Mouse (Mus musculus): Measurements from ENCODE around the gene Btnl6. TPM values are rescaled to one million over a fixed set of nuclear protein-coding genes. Genes with fewer than 3 reads are reported as not detected.
"Not testable (repeated sequence)": the region's sequence is repeated elsewhere in the genome, so short reads cannot be mapped to it uniquely, and the experiment has no call there.

The Btnl6 gene
- polyA plus RNA-seq, 1 experiment = 0.53 TPM

DNA sequence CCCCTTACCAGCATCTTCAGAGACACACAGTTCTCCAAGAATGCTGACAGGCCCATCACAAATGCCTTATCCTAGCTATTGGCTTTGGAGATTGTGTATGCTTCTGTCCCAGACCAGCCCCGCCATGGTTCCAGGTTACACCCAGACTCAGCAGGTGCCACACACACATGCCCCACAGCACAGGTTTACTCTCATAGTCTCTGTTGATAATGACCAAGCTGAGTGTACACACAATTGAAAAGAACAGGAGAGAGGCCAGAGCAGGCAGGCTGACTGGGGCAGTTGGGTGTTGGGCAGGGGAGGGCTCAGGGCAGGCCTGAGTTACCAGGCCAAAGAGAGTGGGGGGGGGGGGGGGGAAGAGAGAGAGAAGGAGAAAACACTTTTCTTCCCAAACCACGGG lies 40.7 kb downstream of the Btnl6 start:
- Histone ChIP-seq H3K4me1 (replicated peaks; ENCODE audit: control insufficient read depth, insufficient read depth, low read length) (no peaks in the 10 kb centered on the region), H3K27ac (ENCODE audit: control insufficient read depth, insufficient read depth, low read length) (no peak overlapping the region), H3K27me3 (ENCODE audit: control insufficient read depth, insufficient read depth, low read length) (no peaks in the 10 kb centered on the region), H3K36me3 (ENCODE audit: control insufficient read depth, insufficient read depth, low read length) (no peaks in the 10 kb centered on the region), H3K4me3 (ENCODE audit: control insufficient read depth, insufficient read depth, low read length) (no peak overlapping the region)
- TF ChIP-seq CTCF (IDR thresholded peaks at IDR 0.05; ENCODE audit: borderline replicate concordance, control insufficient read depth, extremely low read depth, insufficient read depth, low read length, poor library complexity) = no peak
- TF ChIP-seq POLR2A (IDR thresholded peaks at IDR 0.05; ENCODE audit: control insufficient read depth, extremely low read depth, insufficient read depth, low read length, poor library complexity) = no peak
- DNase-seq = no peak
- 96% methylated on average over 1 of the region's 2 CpGs for WGBS

DNA sequence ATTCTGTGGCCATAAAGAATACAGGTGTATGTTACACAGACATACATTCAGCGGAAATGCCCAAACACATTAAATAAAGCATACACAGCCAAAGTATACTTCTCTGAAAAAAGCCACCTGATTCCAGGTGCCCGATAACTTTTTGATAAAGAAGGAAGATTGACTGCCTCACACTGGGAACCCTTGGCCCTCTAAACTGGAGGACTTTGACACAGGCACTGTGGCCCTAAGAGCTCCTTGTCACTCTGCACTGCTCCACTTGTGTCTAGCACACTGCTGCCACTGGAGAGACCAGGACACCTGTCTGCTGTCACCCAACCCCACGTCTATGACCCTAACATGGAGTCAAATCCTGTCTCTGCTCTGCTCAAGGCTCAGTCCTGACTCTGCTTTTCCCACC lies 42.1 kb downstream of the Btnl6 start:
- Histone ChIP-seq H3K4me3 (ENCODE audit: control insufficient read depth, insufficient read depth, low read length) (no peak overlapping the region), H3K4me1 (replicated peaks; ENCODE audit: control insufficient read depth, insufficient read depth, low read length) (no peaks in the 10 kb centered on the region), H3K36me3 (ENCODE audit: control insufficient read depth, insufficient read depth, low read length) (no peaks in the 10 kb centered on the region), H3K27ac (ENCODE audit: control insufficient read depth, insufficient read depth, low read length) (no peak overlapping the region), H3K27me3 (ENCODE audit: control insufficient read depth, insufficient read depth, low read length) (no peaks in the 10 kb centered on the region; the same call in 1 of the 2 replicates)
- WGBS = 84% methylated on average over 3 of the region's 3 CpGs
- TF ChIP-seq CTCF (IDR thresholded peaks at IDR 0.05; ENCODE audit: borderline replicate concordance, control insufficient read depth, extremely low read depth, insufficient read depth, low read length, poor library complexity) (no peak), POLR2A (IDR thresholded peaks at IDR 0.05; ENCODE audit: control insufficient read depth, extremely low read depth, insufficient read depth, low read length, poor library complexity) (no peak)
- no peak for DNase-seq

GRCm38 (mm10) chr17:34470491-34470890 lies 46.7 kb downstream of the Btnl6 start:
- H3K27ac ChIP-seq (ENCODE audit: control insufficient read depth, insufficient read depth, low read length) = no peak overlapping the region
- WGBS = 4% methylated on average over 2 of the region's 2 CpGs
- no peak overlapping the region for H3K4me3 ChIP-seq (ENCODE audit: control insufficient read depth, insufficient read depth, low read length)
- TF ChIP-seq CTCF (IDR thresholded peaks at IDR 0.05; ENCODE audit: borderline replicate concordance, control insufficient read depth, extremely low read depth, insufficient read depth, low read length, poor library complexity) (no peak), POLR2A (IDR thresholded peaks at IDR 0.05; ENCODE audit: control insufficient read depth, extremely low read depth, insufficient read depth, low read length, poor library complexity) (no peak)
- H3K4me1 ChIP-seq (replicated peaks; ENCODE audit: control insufficient read depth, insufficient read depth, low read length) = no peaks in the 10 kb centered on the region
- no peaks in the 10 kb centered on the region for H3K36me3 ChIP-seq (ENCODE audit: control insufficient read depth, insufficient read depth, low read length)
- no peaks in the 10 kb centered on the region; the same call in 1 of the 2 replicates for H3K27me3 ChIP-seq (ENCODE audit: control insufficient read depth, insufficient read depth, low read length)
- DNase-seq = no peak

DNA sequence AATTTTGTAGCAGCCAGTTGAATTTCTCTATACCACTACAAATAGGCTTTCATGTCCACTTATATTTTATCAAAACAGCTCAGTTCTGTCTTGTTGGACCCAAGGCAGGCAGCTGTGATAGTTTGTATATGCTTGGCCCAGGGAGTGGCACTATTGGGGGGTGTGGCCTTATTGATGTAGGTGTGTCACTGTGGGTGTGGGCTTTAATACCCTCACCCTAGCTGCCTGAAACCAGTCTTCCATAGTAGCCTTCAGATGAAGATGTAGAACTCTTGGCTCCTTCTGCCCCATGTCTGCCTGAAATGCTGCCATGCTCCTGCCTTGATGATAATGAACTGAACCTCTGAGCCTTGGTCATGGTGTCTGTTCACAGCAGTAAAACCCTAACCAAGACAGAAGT lies 51.2 kb downstream of the Btnl6 start:
- not testable (repeated sequence) for H3K4me1 ChIP-seq (replicated peaks; ENCODE audit: control insufficient read depth, insufficient read depth, low read length); H3K36me3 ChIP-seq (ENCODE audit: control insufficient read depth, insufficient read depth, low read length); DNase-seq; H3K27ac ChIP-seq (ENCODE audit: control insufficient read depth, insufficient read depth, low read length); H3K27me3 ChIP-seq (ENCODE audit: control insufficient read depth, insufficient read depth, low read length); H3K4me3 ChIP-seq (ENCODE audit: control insufficient read depth, insufficient read depth, low read length)

DNA sequence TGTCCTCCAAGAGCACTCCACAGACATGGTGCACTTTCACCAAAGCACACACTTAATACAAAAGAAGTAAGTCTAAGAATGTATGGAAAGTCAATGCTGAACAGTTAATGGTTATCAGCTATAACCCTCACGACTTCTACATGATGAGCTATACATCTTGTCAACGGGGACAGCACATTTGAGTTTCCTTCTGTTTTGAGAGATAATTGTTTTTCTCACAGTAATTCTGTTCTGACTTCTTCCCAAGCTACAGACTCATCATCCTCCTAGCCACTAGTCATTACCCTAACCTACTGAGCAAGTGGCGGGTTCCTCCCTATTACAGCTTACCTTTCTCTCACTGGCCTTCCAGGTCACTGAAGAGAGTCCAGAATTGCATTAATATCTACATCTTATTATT lies 57.9 kb downstream of the Btnl6 start:
- Histone ChIP-seq H3K27me3 (ENCODE audit: control insufficient read depth, insufficient read depth, low read length) (no peaks in the 10 kb centered on the region), H3K27ac (ENCODE audit: control insufficient read depth, insufficient read depth, low read length) (no peak overlapping the region), H3K36me3 (ENCODE audit: control insufficient read depth, insufficient read depth, low read length) (no peaks in the 10 kb centered on the region), H3K4me1 (replicated peaks; ENCODE audit: control insufficient read depth, insufficient read depth, low read length) (no peaks in the 10 kb centered on the region), H3K4me3 (ENCODE audit: control insufficient read depth, insufficient read depth, low read length) (no peak overlapping the region)
- WGBS = 89% methylated on average over 3 of the region's 3 CpGs
- TF ChIP-seq POLR2A (IDR thresholded peaks at IDR 0.05; ENCODE audit: control insufficient read depth, extremely low read depth, insufficient read depth, low read length, poor library complexity) (no peak), CTCF (IDR thresholded peaks at IDR 0.05; ENCODE audit: borderline replicate concordance, control insufficient read depth, extremely low read depth, insufficient read depth, low read length, poor library complexity) (no peak)
- no peak for DNase-seq

Other genes starting within 250 kb of the Btnl6 start
- 1,027 and 1,363 TPM in 2 replicates for gene H2-Aa, start 229.5 kb downstream of the Btnl6 start, polyA plus RNA-seq (2012; rRNA removed)
- 492 and 666 TPM in 2 replicates for gene H2-Eb1, start 211.5 kb downstream of the Btnl6 start, polyA plus RNA-seq (2012; rRNA removed)
- 7.6 and 10.0 TPM in 2 replicates for gene H2-Eb2, start 191.7 kb downstream of the Btnl6 start, polyA plus RNA-seq (2012; rRNA removed)
- 1.3 and 1.4 TPM in 2 replicates for gene Btnl2, start 162.5 kb downstream of the Btnl6 start, polyA plus RNA-seq (2012; rRNA removed)
- 0.54 and 0.83 TPM in 2 replicates for gene Btnl1, start 140.2 kb downstream of the Btnl6 start, polyA plus RNA-seq (2012; rRNA removed)
- gene BC051142, start 118.5 kb downstream of the Btnl6 start, polyA plus RNA-seq (2012; rRNA removed) = 1.2 and 1.4 TPM in 2 replicates
- gene Btnl4, start 40.0 kb downstream of the Btnl6 start, polyA plus RNA-seq (2012; rRNA removed) = 0.63 and 1.2 TPM in 2 replicates
- 6.1 and 8.6 TPM in 2 replicates for gene Notch4, start 46.9 kb upstream of the Btnl6 start, polyA plus RNA-seq (2012; rRNA removed)
- 208 and 222 TPM in 2 replicates for gene Gpsm3, start 72.5 kb upstream of the Btnl6 start, polyA plus RNA-seq (2012; rRNA removed)
- gene Pbx2, start 73.9 kb upstream of the Btnl6 start, polyA plus RNA-seq (2012; rRNA removed) = 144 and 146 TPM in 2 replicates
- gene Ager, start 80.5 kb upstream of the Btnl6 start, polyA plus RNA-seq (2012; rRNA removed) = 13.4 and 18.8 TPM in 2 replicates
- 140 and 175 TPM in 2 replicates for gene Rnf5, start 86.3 kb upstream of the Btnl6 start, polyA plus RNA-seq (2012; rRNA removed)
- gene Agpat1, start 86.9 kb upstream of the Btnl6 start, polyA plus RNA-seq (2012; rRNA removed) = 316 and 350 TPM in 2 replicates
- 13.0 and 16.0 TPM in 2 replicates for gene Egfl8, start 98.6 kb upstream of the Btnl6 start, polyA plus RNA-seq (2012; rRNA removed)
- gene Ppt2, start 111.2 kb upstream of the Btnl6 start, polyA plus RNA-seq (2012; rRNA removed) = 116 and 120 TPM in 2 replicates
- 361 and 385 TPM in 2 replicates for gene Prrt1, start 112.2 kb upstream of the Btnl6 start, polyA plus RNA-seq (2012; rRNA removed)
- gene Fkbpl, start 127.4 kb upstream of the Btnl6 start, polyA plus RNA-seq (2012; rRNA removed) = 3.4 and 5.8 TPM in 2 replicates
- 160 and 169 TPM in 2 replicates for gene Atf6b, start 129.8 kb upstream of the Btnl6 start, polyA plus RNA-seq (2012; rRNA removed)
- gene Tnxb, start 153.2 kb upstream of the Btnl6 start, polyA plus RNA-seq (2012; rRNA removed) = 4.5 and 5.7 TPM in 2 replicates
- 11.8 and 15.2 TPM in 2 replicates for gene C4b, start 226.5 kb upstream of the Btnl6 start, polyA plus RNA-seq (2012; rRNA removed)